Mouse (Mus musculus) liver, postnatal 0 days (tissue): ENCODE results near the gene Nfkb2.

ENCODE experiments used
- CTCF ChIP-seq: sonication (generic); IDR thresholded peaks from 2 replicates; pipeline ENCODE4 v1.5.1; 2016; ENCODE audit warnings: antibody characterized with exemption, low read depth
- EP300 ChIP-seq: IDR thresholded peaks from 2 replicates; pipeline ENCODE4 v1.6.1; 2016; ENCODE audit warnings: antibody characterized with exemption, low read depth, mild to moderate bottlenecking

DNA sequence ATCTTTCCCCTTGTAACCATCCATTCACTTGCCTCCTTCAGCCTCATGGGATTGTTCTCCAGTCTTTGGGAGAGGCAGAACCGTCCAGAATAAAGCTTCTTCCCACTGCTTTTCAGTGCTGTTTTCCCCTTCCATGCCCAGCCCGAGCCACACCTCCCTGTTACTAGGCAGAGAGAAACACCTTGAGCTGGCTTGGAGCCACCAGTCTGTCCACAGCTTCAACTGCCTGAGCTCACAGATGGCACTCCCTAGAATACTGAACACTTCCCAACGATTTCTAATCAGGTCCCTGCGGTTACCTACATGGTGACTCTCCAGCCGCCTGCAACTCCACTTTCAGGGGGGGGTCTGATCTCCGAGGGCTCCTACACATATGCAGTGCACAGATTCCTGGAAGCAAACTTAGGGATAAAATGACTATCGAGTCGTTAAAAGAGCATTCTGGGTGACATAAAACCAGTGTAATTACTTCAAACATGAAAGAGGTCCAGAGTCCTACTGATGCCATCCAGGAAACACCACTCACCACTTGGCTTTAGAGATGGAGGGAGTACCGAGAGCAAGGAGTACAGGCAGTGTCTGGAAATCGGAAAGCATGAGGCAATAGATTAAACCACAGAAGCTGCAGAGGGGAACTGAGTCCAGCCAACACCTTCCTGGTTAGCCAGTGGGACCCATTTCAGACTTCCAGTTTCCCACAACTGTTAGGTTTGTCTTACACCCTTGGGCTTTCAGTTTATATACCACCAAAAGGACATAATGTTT lies 46.2 kb downstream of the Nfkb2 start, which contains the start of gene 2310034G01Rik:
- TF ChIP-seq EP300 (no peak), CTCF (no peak)
